Mouse (Mus musculus) CH12.LX (cell line): ENCODE results near the gene Bpgm. TPM values are rescaled to one million over a fixed set of nuclear protein-coding genes. Genes with fewer than 3 reads are reported as not detected.

Experiments
- DNase-seq: peaks from one replicate; pipeline ENCODE4 v3.0.0-alpha.2; 2013; ENCODE audit errors: extremely low read depth
- H3K27ac ChIP-seq: 2 replicates; pipeline ENCODE4 v1.5.1; 2012; ENCODE audit warnings: low read depth, mild to moderate bottlenecking, control low read depth, moderate library complexity; ENCODE audit not compliant: insufficient read depth
- H3K27me3 ChIP-seq: replicated peaks from 2 replicates; pipeline ENCODE3; 2012; ENCODE audit warnings: inconsistent platforms
- H3K36me3 ChIP-seq, 2 experiments: replicated peaks in 1 of 2; 2 replicates each; pipeline versions ENCODE3 to v1.6.1; 2012; ENCODE audit warnings: inconsistent platforms in 1 of 2, low read length in 1 of 2, mild to moderate bottlenecking in 1 of 2, mixed read lengths in 1 of 2, moderate library complexity in 1 of 2; ENCODE audit not compliant: control insufficient read depth in 1 of 2, insufficient read depth in 1 of 2
- H3K4me1 ChIP-seq, 2 experiments: 2 replicates each; pipeline ENCODE4 v1.6.1; 2012; ENCODE audit warnings: inconsistent platforms in 1 of 2, moderate library complexity in 1 of 2; ENCODE audit not compliant: insufficient read depth in 2 of 2, control insufficient read depth in 1 of 2
- H3K4me2 ChIP-seq: 2 replicates; pipeline ENCODE4 v1.6.1; 2012; ENCODE audit warnings: low read depth, mild to moderate bottlenecking, control low read depth; ENCODE audit not compliant: poor library complexity, insufficient read depth, severe bottlenecking
- H3K4me3 ChIP-seq, 3 experiments: fragments of 150-350 bp in 1 of 3; sonication (generic) in 1 of 3; replicated peaks in 1 of 3; 2 replicates each; pipeline versions ENCODE3 to v1.5.1; 2011 to 2012; ENCODE audit warnings: low read depth in 2 of 3, low read length in 2 of 3, mild to moderate bottlenecking in 2 of 3, moderate library complexity in 2 of 3, control low read depth in 1 of 3, improper control_type of control experiment in 1 of 3, inconsistent platforms in 1 of 3, mixed read lengths in 1 of 3; ENCODE audit not compliant: poor library complexity in 1 of 3
- H3K79me2 ChIP-seq: replicated peaks from 2 replicates; pipeline ENCODE4 v1.6.1; 2012; ENCODE audit warnings: mild to moderate bottlenecking, moderate library complexity; ENCODE audit not compliant: control insufficient read depth, poor library complexity, insufficient read depth, severe bottlenecking; ENCODE audit errors: extremely low read depth
- H3K9ac ChIP-seq: 2 replicates; pipeline ENCODE4 v1.6.1; 2012; ENCODE audit warnings: low read depth, mild to moderate bottlenecking, control low read depth, moderate library complexity; ENCODE audit not compliant: insufficient read depth
- H3K9me3 ChIP-seq: replicated peaks from 2 replicates; pipeline ENCODE3; 2012; ENCODE audit warnings: low read length, inconsistent platforms, mixed read lengths
- CHD2 ChIP-seq: IDR thresholded peaks from 2 replicates; pipeline ENCODE4 v1.6.1; 2011; ENCODE audit warnings: low read length, improper control_type of control experiment
- EP300 ChIP-seq: IDR thresholded peaks from 2 replicates; pipeline ENCODE4 v1.6.1; 2011; ENCODE audit warnings: low read length, improper control_type of control experiment
- ETS1 ChIP-seq: conservative IDR thresholded peaks from 2 replicates; pipeline ENCODE4 v1.6.1; 2012; ENCODE audit warnings: low read depth, mild to moderate bottlenecking, inconsistent platforms, low read length, improper control_type of control experiment, moderate library complexity
- GABPA ChIP-seq: IDR thresholded peaks from 2 replicates; pipeline ENCODE4 v1.6.1; 2012; ENCODE audit warnings: low read depth, low read length, improper control_type of control experiment, inconsistent platforms; ENCODE audit not compliant: insufficient replicate concordance
- IRF4 ChIP-seq: IDR thresholded peaks from 2 replicates; pipeline ENCODE4 v1.6.1; 2014; ENCODE audit warnings: low read depth, mild to moderate bottlenecking, inconsistent platforms, low read length, improper control_type of control experiment
- JUND ChIP-seq: conservative IDR thresholded peaks from 2 replicates; pipeline ENCODE4 v1.6.1; 2011; ENCODE audit warnings: low read depth, low read length, improper control_type of control experiment
- MAX ChIP-seq: IDR thresholded peaks from 2 replicates; pipeline ENCODE4 v1.6.1; 2011; ENCODE audit warnings: low read length, improper control_type of control experiment
- MAZ ChIP-seq: IDR thresholded peaks from 2 replicates; pipeline ENCODE4 v1.6.1; 2012; ENCODE audit warnings: low read depth, mild to moderate bottlenecking, inconsistent platforms, low read length, improper control_type of control experiment, moderate library complexity
- NRF1 ChIP-seq: IDR thresholded peaks from 2 replicates; pipeline ENCODE4 v1.6.1; 2014; ENCODE audit warnings: low read depth, mild to moderate bottlenecking, inconsistent platforms, low read length, improper control_type of control experiment, moderate library complexity
- RCOR1 ChIP-seq: conservative IDR thresholded peaks from 2 replicates; pipeline ENCODE4 v1.6.1; 2012; ENCODE audit warnings: low read depth, mild to moderate bottlenecking, inconsistent platforms, low read length, improper control_type of control experiment
- SIN3A ChIP-seq: IDR thresholded peaks from 2 replicates; pipeline ENCODE4 v1.6.1; 2012; ENCODE audit warnings: low read length, improper control_type of control experiment, inconsistent platforms
- SMC3 ChIP-seq: IDR thresholded peaks from 2 replicates; pipeline ENCODE4 v1.6.1; 2011; ENCODE audit warnings: low read depth, low read length, improper control_type of control experiment
- TCF12 ChIP-seq: IDR thresholded peaks from 2 replicates; pipeline ENCODE4 v1.6.1; 2014; ENCODE audit warnings: low read depth, mild to moderate bottlenecking, inconsistent platforms, low read length, improper control_type of control experiment
- USF2 ChIP-seq: conservative IDR thresholded peaks from 2 replicates; pipeline ENCODE4 v1.6.1; 2011; ENCODE audit warnings: low read depth, low read length, improper control_type of control experiment
- ZKSCAN1 ChIP-seq: IDR thresholded peaks from 2 replicates; pipeline ENCODE4 v1.6.1; 2012; ENCODE audit warnings: low read depth, inconsistent platforms, low read length, improper control_type of control experiment, borderline replicate concordance
- ZMIZ1 ChIP-seq: IDR thresholded peaks from 2 replicates; pipeline ENCODE4 v1.6.1; 2012; ENCODE audit warnings: low read depth, mild to moderate bottlenecking, inconsistent platforms, low read length, improper control_type of control experiment
- ZNF384 ChIP-seq: IDR thresholded peaks from 2 replicates; pipeline ENCODE4 v1.6.1; 2012; ENCODE audit warnings: low read depth, low read length, improper control_type of control experiment, inconsistent platforms
- dilution Hi-C: fragments of 300-500 bp; cut with MboI; formaldehyde crosslinking; loops from 2 replicates; pipeline ENCODE4 v1.14.3; 2020; ENCODE audit warnings: low sequenced_read_pairs; ENCODE audit not compliant: extremely low pct_unique_long_range_greater_than_20kb, extremely low pct_ligation_motif_present
- in situ Hi-C: fragments of 300-500 bp; cut with MboI; formaldehyde crosslinking; loops from 3 replicates; pipeline ENCODE4 v1.14.3; 2019; ENCODE audit warnings: low sequenced_read_pairs, low pct_ligation_motif_present, low pct_unique_long_range_greater_than_20kb, mixed read lengths
- polyA plus RNA-seq: library from polyadenylated mRNA; unstranded; fragments of >175 nt; gene quantifications from 2 replicates; pipeline ENCODE4 v1.2.1, GENCODE M21; 2012; ENCODE audit warnings: low read depth; ENCODE audit not compliant: insufficient read length
- total RNA-seq, 2 experiments: library from RNA; depleted of rRNA; stranded (reverse); fragments of 300-350 nt in 1 of 2; fragments of >200 nt in 1 of 2; gene quantifications; 2 replicates each; pipeline ENCODE4 v1.2.3; 2012 to 2014

Bpgm gene
- total and polyA plus RNA-seq, 3 experiments, result 10.8 to 12.7 (median 10.9) TPM

GRCm38 (mm10) chr6:34525499-34525924 lies 49.5 kb downstream of the Bpgm start:
- Histone ChIP-seq H3K4me1 (no peaks in the 10 kb centered on the region; a peak in 1 of 4 replicates), H3K4me2 (no peak overlapping the region), H3K27me3 (no peaks in the 10 kb centered on the region), H3K9me3 (no peaks in the 10 kb centered on the region), H3K79me2 (no peaks in the 10 kb centered on the region), H3K4me3 (no peak overlapping the region), H3K36me3 (no peaks in the 10 kb centered on the region), H3K27ac (no peak overlapping the region), H3K9ac (no peak overlapping the region)
- no peak for TF ChIP-seq CHD2
- TF ChIP-seq IRF4, result no peak
- TF ChIP-seq NRF1, result no peak
- peak; percentile 9; the same call in 1 of the 2 replicates for TF ChIP-seq SMC3
- TF ChIP-seq ZMIZ1, result no peak
- no peak for TF ChIP-seq ZNF384
- in situ Hi-C loops (no loop called here), dilution Hi-C loops (no loop called here)
- DNase-seq, result no peak

- no peak overlapping the region for H3K4me3 ChIP-seq
- DNase-seq, result no peak
- H3K4me2 ChIP-seq, result no peak overlapping the region
- TF ChIP-seq ZMIZ1, result no peak
- TF ChIP-seq SIN3A, result no peak
- no peak for TF ChIP-seq USF2
- TF ChIP-seq GABPA, result no peak
- no peak for TF ChIP-seq ZKSCAN1
- TF ChIP-seq IRF4, result no peak
- TF ChIP-seq ETS1, result no peak
- no peak for TF ChIP-seq ZNF384
- no peak for TF ChIP-seq MAZ
- TF ChIP-seq MAX, result no peak
- no peak for TF ChIP-seq RCOR1
- dilution Hi-C loops (no loop called here), in situ Hi-C loops (no loop called here)
- H3K27ac ChIP-seq, result no peak overlapping the region
- no peaks in the 10 kb centered on the region; a peak in 1 of 4 replicates for H3K4me1 ChIP-seq
- no peaks in the 10 kb centered on the region for H3K36me3 ChIP-seq
- H3K27me3 ChIP-seq, result no peaks in the 10 kb centered on the region
- no peak overlapping the region for H3K9ac ChIP-seq
- H3K79me2 ChIP-seq, result no peaks in the 10 kb centered on the region
- H3K9me3 ChIP-seq, result no peaks in the 10 kb centered on the region
Observed at GRCm38 (mm10) chr6:34525927-34526326, 49.9 kb downstream of the Bpgm start.

- H3K9me3 ChIP-seq, result no peaks in the 10 kb centered on the region
- in situ Hi-C loops, result no loop called here
- dilution Hi-C loops, result no loop called here
- no peak overlapping the region for H3K4me3 ChIP-seq
- no peaks in the 10 kb centered on the region for H3K36me3 ChIP-seq
- no peak overlapping the region for H3K4me2 ChIP-seq
- H3K79me2 ChIP-seq, result no peaks in the 10 kb centered on the region
- no peaks in the 10 kb centered on the region for H3K27me3 ChIP-seq
- TF ChIP-seq GABPA (no peak), TCF12 (no peak), MAX (no peak), USF2 (no peak), MAZ (no peak), EP300 (no peak), JUND (no peak)
- no peak overlapping the region for H3K9ac ChIP-seq
- DNase-seq, result no peak
- no peak overlapping the region for H3K27ac ChIP-seq
- H3K4me1 ChIP-seq, result no peaks in the 10 kb centered on the region; a peak in 1 of 4 replicates
Observed at GRCm38 (mm10) chr6:34526389-34526788, 50.4 kb downstream of the Bpgm start.
